Mouse (Mus musculus) adrenal gland, adult 8-10 months (tissue): ENCODE measurements at regions not wholly inside any gene's neighbourhood (a gene's known extent, or its start where the extent isn't known, plus 50 kb on each side); places are given as distances from the start of the nearest gene placed in this dataset.
A peak's percentile ranks its signal among the peaks of the same experiment; 100 is the strongest.
"Not testable (repeated sequence)": the region's sequence is repeated elsewhere in the genome, so short reads cannot be mapped to it uniquely, and the experiment has no call there.

ENCODE experiments used
- DNase-seq: peaks from one replicate; pipeline ENCODE4 v3.0.0; 2022

GRCm38 (mm10) chr12:5955564-5955963 is 580.1 kb upstream of the Klhl29 start:
- DNase-seq = no peak

DNA sequence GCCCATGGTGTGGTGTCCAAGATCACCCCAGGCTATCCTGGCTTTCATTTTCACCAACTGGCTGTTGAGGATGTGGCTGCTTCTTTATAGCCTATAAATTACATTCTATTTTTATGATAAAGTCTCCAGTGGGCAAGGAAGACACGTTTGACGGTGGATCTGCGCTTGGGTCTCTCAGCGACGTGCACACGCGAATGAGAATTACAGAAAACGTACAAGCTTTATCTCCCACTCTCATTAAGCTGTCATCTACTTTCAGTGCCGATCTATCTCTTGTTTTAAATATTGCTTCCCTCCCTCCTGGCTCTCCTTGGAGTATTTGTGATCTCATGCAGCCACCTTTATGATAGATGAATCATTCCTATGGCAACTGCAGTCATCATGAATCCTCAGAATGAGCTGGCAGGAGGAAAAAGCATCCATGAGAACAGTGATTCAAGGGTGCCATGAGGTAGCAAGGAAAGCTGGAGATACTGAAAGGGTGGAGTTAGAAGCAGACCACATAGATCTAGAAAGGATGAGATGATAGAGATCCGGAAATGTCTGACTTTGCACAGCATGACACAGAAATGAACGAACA is 568.0 kb upstream of the Klhl29 start:
- DNase-seq = no peak

- no peak for DNase-seq
Observed at GRCm38 (mm10) chr12:5921262-5921661, 545.8 kb upstream of the Klhl29 start.

DNA sequence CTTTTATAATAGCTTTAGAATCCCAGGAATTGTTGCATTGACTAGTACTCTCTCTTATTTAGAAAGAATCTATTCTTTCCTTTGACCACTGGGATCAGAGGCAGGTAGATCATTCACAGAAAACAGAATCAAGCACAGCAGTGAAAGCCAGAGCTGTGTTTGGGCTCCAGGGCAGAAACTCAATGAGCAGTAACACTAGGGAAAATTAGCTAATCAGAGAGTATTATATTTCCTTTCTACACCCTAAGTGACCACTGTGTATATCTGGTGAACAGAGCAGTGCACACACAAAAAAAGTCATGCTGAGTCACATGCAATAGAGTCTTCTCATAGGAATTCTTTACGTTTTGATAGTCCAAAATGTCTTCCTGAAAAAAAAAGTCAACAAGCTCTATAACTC is 542.5 kb upstream of the Klhl29 start:
- no peak for DNase-seq

DNA sequence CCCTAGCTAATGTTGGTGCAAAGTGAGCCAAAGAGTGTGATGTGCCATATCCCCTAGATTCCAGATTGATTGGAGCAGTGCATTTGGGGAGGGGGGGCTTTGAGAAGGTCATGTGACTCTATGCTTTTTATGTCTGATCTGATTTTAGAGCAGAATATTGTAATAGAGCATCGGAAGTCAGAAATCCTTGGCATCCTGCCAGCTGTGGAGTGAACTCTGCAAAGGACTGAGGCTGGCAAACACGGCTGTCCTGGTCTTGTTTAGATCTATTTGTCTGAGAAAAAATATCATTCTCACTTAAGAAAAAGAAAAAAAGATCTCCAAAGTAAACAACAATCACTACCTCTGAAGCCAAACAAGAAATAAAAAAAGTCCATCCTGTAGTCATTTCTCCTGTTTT is 530.8 kb upstream of the Klhl29 start:
- DNase-seq = no peak

GRCm38 (mm10) chr12:5891786-5892185 is 516.3 kb upstream of the Klhl29 start:
- DNase-seq = not testable (repeated sequence)

GRCm38 (mm10) chr12:5866701-5867100 is 491.2 kb upstream of the Klhl29 start:
- DNase-seq = no peak

GRCm38 (mm10) chr12:5859795-5860194 is 484.3 kb upstream of the Klhl29 start:
- no peak for DNase-seq

DNA sequence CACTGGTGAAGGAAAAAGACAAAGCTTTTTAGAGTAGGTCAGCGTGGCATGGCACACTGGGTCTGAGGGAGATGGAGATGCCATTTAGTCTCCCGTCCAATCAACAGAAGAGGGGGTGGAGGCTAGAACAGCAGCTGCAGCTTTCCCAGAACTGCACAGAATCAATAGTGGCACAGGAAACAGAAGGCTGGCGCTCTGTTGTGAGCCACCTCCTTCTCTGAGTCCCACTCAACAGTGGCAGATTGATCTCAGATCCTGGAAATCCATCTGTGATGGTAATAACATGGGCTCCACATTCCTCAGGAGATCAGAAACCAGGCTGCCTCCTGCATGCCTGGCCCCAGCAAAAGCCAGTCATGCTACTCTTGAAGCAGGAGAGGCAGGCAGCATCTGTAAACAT is 480.9 kb upstream of the Klhl29 start:
- no peak for DNase-seq

DNA sequence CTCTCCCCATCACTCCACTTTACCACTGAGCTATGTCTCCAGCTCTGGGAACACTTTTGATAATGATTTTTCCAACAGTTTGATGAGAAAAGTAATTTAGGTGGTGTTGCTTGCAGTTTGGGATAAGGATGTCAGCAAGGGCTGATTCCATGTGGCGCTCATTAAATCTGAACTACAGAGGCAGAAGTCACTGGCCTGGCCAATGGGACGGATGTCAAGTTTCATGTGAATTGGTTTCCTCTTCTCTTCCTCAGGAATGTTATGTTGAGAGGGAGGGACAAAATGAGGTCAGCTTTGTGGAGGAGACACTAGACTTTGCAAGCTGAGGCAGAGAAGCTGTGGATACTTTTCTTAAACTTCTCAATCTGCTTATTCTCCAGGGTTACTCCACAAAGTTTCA is 434.9 kb upstream of the Klhl29 start:
- no peak for DNase-seq

DNA sequence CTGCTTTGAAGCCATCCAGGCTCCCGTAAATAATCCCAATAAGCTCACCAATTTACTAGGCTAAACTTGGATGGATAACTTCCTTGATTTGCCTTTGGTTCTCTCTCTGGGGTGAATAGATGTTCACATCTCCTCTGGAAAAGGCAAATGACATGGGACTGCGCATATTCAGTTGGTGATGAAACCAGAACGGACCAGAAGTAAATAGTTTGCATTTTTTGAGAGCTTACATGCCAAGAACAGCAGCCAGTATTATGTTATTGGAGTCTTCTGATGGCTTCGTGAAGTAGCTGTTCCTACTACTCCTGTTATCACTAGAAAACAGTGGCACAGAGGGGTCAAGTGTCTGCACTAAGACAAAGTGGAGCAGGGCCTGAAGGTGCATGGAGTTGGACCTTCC is 434.5 kb upstream of the Klhl29 start:
- no peak for DNase-seq

DNA sequence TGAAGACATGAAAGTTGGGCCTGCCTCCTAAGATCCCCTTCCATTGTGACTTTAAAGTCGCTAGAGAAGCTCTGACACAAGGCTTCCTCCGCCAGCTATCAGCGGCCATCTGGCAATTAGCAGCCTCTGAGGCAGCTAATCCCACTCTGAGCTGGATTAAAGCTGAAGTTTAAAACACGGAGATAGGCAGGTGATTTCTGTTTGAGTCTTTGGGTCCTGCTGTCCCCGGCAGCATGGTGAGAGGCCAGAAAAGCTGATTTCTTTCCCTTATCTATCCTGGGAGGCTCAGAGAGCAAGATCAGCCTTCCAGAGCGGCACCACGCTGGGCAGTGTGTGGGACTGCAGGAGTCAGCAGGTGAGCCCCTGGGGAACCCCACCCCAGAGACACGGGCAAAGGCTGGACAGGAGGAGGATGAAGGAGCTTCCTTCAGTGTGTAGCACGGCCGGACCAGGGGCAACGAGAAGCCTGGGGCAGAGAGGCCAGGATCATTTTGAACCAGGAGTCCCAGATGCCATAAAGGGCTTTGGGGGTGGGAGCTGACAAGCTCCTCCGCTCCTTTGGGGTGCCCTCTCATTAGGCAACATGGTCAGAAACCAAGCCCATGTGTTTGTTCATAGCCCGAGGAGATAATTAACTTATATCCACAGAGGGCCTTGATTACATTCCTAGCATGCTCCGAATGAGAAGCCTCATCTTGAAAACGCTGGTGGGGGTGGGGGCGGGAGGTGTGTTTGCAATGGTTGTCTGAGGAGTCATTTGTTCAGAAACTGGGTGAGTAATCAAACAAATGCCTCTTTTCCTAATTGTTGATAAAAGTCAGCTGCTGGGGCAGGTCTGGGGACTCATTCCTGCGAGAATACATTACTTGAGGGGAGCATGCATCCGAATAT is 432.8 kb upstream of the Klhl29 start:
- no peak for DNase-seq

- no peak for DNase-seq
Observed at GRCm38 (mm10) chr12:5805731-5806130, 430.2 kb upstream of the Klhl29 start.

GRCm38 (mm10) chr12:5793051-5793450 is 417.6 kb upstream of the Klhl29 start:
- DNase-seq = peak; percentile 81

- DNase-seq = no peak
Observed at GRCm38 (mm10) chr12:5787074-5787813, 411.8 kb upstream of the Klhl29 start.

DNA sequence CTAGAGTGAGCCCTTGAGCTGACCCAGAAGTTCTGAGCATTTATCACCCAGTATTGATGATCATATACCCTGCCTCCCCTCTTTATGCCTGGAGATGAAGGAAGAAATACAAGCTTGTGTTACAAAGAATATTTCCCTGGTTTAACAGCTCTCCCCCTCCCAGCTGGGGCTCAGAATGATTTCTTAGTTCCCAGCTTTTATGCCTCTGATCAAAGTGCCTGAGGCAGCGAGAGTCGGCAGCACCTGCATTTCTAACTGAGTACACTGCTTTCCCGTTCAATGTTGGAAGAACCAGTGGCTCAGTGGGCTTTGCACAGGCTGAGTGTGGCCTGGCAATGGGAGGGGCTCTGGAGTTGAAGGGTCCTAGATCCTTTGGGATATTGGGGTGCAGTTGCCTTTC is 405.8 kb upstream of the Klhl29 start:
- DNase-seq = no peak

DNA sequence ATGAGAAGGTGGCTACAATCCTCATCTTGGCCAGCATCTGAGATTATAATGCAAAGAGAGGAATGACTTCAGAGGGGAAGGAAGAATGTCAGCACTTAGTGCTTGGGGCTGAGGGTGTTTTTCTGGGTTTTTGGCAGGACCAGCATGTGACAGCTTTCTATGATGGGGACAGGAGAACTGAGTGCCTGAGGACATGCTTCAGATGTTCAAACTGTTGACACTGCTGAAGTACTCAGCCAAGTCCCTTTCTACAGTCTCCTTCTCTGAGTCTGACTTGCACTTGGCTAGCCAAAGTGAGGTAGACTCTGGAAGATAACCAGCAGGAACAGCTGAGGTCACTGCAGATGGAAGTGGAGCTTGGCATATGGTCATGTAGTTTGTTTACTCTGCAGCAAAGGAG is 402.1 kb upstream of the Klhl29 start:
- DNase-seq = no peak

GRCm38 (mm10) chr12:5771399-5771978 is 396.0 kb upstream of the Klhl29 start:
- no peak for DNase-seq

DNA sequence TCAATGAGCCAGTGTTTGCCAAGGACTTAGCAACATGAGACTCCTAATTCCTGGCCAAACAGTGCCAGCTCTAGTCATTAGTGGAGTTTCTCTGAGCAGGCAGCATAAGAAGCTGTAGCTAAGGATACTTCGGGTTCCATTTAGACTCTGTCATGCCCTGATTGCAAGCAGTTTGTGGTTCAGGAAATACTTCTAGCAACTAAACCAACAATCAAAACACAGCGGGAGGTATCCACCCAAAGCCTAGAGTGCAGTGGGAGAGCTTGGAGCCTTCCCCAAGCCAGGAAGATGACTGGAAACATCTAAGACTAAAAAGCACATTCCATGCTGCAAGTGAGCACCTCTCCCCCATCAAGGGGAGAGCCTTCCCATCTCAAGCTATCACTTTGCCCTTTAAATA is 395.0 kb upstream of the Klhl29 start:
- DNase-seq = no peak

DNA sequence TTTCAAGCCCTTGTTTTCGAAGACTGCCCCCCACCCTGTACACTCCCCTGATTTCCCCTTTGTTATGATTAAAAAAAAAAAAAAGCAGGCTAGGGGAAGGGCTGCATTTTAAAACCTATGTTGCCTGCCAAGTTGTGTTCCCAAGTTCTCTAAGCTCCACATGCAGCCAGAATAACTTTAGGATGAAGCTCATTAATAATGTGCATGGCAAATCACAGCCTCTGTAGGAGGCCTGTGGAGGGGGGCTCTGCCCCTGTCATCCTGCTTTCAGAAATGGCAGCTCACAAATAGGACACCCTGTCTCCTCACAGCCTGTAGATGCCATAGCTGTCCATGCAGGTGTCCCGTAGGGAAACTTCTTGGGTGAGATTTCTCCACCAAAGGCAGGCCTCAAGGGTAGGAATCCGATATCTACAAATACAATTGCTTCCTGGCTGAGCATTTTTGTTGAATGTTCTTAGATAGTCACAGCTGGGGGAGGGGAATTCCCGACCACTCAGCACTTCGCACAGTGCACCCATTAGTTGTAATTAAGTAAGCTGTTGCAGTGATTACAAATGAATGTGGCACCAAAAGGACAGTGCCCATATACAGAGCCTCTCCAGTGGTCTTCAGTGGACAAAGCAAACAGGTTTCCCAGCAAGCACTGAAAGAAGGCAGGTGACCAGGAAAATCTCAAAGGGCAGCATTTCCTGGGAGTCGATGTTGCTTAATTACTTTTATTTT is 389.1 kb upstream of the Klhl29 start:
- no peak for DNase-seq

DNA sequence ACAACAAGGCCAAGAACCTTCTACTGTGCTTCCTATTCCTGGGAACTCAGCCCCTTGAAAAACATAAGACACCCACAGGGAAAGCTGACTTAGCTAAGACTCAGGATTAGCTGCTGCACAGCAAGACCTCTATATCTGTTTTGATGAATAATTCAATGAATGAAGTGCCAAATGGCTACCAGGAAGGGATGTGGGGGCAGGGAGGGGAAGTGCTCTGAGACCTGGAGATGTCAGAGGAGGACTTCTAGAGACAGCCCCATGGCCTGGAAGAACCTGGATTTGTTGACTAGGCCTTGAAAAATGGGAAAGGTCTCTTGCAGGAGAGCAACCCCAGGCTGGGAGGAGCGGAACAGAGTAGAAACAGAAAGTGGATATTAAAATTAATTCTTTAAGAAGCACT is 388.5 kb upstream of the Klhl29 start:
- DNase-seq = no peak

DNA sequence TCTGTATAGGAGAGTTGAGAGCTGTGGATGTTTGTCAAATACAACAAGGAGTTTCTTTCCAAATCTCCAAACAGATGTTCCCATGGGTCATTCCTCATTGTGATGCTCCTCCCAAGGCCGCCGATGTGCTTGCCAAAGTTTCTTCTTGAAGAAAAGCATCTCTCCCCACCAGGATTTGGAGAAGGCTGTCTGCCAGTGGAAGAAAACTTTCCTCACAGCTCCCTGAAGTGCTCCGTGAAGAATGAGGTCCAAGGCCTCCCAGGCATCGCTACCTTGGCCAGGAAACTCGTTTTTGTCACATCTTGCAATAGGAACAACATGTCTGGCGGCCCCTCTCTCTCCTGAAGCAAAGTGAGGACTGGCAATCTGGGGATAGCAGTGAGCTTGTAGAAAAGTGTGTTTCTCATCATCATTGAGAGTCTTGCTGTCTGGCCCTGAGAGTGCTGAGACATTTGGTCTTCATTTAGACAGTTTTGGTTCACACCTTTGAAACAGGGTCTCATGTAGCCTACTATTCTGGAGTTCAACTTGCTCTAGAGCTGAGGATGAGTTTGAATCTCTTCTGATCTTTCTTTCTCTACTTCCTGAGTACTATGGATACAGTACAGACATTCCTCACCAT is 386.9 kb upstream of the Klhl29 start:
- no peak for DNase-seq
